Mouse (Mus musculus) left cerebral cortex, postnatal 4 days (tissue): ENCODE measurements around the gene Grap2. TPM values are rescaled to one million over a fixed set of nuclear protein-coding genes. Genes with fewer than 3 reads are reported as not detected.
"Not testable (repeated sequence)": the region's sequence is repeated elsewhere in the genome, so short reads cannot be mapped to it uniquely, and the experiment has no call there.

Experiments
- DNase-seq: peaks from one replicate; pipeline ENCODE4 v3.0.0-alpha.2; 2022
- intact Hi-C: fragments of 180-260 bp; cut with DNase I; formaldehyde crosslinking; loops from one replicate; pipeline ENCODE4 v1.15.1; 2025
- total RNA-seq, 2 experiments: library from RNA; stranded (reverse); gene quantifications; 2 replicates each; pipeline ENCODE4 v1.2.3; 2021

The Grap2 gene
- total RNA-seq, 2 experiments from 2014 or later: 0.32 to 0.34 TPM

DNA sequence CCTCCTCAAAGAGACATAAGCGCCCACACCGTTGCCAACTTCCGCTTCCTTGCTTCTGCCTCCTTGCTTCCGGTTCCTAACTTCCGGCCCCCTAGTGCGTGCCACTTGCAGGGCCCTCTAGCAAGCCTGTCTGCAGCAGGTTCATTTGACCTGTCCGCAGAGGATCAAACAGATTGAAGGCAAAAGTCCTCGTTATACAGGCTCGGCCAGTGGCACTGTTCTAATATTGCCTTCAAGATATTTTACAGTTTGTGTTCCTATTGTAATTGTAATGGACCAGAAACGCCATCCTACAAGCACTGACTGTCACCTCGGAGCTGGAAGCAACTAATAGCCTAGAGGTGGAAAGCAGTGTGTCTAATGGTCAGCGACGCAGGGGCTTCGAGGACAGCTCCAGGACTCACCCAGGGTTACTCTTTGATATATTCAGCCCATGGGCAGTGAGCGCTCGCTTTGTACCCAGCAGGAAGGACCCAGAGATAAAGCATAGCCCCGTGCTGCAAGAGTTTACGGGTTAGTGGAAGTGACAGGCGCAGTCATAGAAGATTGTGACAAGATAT is 7.2 kb upstream of the Grap2 start, which contains the start of gene Enthd1:
Gene Enthd1, minus strand, starts transcription at position 51 of the 560 bp plus-strand sequence.
- DNase-seq: no peak
- intact Hi-C loops: no loop called here

DNA sequence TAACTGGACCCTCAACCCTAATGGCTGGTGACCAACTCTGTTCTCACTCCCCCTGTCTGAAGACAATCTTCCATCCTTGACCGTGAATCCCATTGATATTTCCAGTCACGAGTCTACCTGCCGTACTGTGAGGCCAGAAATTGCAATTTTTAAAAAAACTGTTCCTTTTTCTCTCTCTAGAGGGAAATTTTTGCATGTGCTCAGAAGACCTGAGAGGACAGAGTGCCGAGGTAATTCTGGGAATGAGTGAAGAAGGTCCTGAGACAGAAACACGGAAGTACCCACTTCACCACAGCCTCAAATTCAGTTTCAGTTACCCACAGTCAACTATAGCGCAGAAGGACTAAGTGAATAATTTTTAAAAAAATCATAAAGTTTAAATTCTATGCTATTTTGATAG is 5.7 kb upstream of the Grap2 start:
- DNase-seq: no peak
- intact Hi-C loops: no loop called here

DNA sequence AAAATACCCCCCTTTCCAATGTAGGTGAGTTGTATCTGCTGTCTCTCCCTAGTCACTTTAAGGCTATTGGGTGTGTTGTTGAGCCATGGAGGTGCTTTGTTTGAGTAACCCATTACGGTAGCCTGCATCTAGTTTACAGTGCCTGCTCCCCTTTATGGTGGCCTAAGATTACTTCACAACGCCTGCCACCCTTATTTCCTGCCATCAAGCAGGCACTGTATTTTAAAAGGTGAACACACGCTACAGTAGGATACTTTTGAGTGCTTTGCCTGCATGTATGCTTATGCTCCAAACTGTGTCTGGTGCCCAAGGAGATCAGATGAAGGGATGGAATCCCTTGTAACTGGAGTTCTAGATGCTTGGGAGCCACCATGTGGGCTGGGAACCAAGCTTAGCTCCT is 5.3 kb upstream of the Grap2 start:
- intact Hi-C loops: no loop called here
- no peak for DNase-seq

DNA sequence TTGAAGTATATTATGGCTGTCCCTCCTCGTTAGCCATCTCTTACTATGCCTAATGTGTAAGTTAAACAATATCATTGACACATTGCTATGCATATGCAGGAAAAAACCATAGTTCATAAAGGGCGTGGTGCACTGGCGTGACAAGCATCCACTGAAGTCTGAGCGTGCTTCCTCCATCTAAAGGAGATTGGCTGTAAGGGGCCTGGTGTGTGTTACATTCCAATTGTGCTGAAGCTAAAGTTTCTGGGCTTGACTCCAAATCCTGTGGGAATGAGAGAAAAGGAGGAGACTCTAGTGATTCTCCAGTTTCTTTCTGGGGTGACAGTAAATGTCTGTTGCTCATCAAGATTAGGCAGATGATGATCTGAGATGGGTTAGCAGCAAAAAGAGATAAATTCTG is 4.7 kb upstream of the Grap2 start:
- no peak for DNase-seq

DNA sequence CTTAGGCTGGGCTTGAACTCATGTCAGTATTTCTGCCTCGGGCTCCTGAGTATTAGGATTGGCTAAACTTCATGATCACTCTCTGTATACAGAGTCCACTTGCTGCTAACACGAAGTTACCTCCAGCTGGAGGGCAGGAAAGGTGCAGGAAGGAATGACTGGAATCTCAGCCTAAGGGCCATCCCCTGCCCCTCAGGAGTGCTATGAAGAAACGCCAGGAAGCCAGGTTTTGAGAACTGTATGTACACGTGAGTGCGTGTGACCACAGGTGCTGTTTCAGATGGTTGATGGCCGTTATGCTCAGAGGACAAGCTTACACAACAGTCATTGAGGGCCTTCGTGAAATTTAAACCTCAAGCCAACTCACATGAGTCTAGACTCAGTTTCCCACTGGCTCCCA is 3.2 kb upstream of the Grap2 start:
- intact Hi-C loops: no loop called here
- DNase-seq: no peak

More for the DNA sequence above, 4.7 kb upstream of the Grap2 start:
- intact Hi-C loops: no loop called here

DNA sequence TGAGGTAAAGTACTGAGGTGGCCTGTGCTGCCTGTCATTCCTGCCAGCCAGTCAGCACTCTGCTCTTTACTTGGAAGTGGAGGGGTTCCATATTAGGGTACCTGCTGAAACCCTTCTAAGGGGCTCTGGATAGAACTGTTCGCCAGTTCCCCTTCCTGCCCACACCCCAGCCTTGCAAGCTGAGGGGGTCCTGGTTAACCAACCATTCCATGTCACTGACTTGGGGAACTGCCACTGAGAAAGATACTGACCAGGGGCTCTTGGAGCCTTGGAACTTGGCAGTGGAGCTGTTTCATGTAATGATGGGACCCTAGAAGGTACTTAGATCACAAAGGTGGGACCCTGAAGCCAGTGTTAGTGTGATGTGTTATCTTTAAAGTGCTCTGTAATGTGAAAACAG is 2.2 kb upstream of the Grap2 start:
- DNase-seq: no peak
- intact Hi-C loops: no loop called here

DNA sequence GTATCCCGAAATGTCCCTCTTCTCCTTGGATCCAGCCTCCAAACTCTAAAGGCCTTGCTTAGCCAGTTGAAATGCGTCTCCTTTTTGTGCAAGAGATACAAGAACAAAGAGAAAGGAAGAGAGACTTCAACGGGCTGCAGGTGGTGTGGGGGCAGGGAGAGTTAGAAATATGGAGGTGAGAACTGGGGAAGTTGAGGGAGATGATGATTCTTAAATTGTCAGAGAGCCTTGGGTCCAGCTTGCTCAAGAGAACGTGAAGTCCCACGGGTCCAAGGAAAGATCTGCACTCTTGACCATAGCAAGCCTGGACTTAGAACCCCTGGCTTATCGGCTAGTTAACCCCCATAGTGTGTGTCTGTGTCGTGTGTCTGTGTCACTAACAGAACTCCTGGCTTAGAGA is 783 bp upstream of the Grap2 start:
- intact Hi-C loops: no loop called here
- DNase-seq: no peak

DNA sequence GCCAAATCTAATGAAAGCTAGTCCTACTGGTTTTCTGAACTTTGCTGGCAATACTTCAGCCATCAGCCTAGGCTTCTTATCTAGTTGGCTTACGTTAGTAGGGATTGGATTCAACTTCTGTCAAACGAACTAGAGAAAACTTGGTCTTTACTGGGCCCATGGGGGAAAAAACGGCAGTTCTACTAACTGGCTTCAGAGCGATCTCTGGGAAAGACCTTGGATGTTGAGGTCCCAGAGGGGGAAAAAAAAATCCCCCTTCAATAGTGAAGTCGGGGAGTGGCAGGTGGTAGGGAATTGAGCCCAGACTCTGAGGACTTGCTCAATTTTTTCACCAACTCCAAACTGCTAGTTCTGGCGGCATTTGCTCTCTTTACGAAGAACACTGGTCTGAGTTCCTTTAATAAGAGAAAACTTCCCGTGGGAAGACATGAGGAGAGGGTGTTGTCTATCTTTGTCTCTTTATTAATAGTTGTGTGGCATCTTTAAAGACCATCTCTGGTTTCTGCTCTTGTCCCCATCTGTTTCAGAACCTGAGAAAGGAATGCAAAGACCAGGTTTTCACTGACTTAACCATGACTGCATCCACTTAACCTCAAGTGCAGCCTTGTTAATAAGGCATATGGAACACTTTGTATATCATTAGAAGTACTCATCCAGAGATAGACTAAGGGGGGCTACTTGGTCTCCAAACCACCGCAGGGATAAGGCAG is 572 bp downstream of the Grap2 start:
- no peak for DNase-seq
- intact Hi-C loops: no loop called here

DNA sequence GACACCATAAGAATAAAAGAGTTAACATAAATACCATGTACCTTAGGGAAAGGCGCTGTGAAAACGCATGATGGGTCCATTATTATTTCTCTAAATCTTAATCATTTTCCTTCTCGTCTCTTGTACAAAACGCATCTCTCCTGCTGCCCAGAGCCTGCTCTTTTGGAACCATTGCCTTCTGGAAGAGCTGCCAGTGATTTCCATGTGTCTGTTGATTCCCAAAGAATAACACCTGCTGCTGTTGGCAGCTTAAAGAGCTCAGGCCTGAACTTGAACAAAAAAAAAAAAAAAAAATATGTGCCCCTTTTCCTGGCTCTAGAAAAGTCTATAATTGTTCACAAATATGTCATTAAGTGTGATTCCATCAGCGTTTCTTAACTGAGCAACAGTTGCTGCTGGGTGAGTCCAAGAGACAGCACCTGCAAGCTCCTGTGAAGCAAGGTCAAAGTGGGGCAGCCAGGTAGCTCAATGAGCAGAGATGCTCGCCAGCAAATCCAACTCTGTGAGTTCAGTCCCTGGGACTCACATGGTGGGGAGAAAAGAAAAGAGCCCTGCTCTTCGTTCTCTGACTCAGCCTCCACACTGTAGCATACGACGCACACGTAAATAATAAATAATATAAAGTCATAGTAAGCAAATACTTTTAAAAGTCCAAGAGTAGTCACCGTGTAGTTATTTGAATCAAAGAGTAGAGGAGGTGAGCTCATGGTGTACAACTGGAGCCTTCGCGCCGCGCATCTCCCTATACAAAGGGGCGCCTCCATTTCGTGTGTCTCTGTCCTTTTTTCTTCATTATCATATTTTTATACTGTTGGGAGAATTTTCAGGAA is 2.0 kb downstream of the Grap2 start:
- intact Hi-C loops: no loop called here
- peak; percentile 29 for DNase-seq

DNA sequence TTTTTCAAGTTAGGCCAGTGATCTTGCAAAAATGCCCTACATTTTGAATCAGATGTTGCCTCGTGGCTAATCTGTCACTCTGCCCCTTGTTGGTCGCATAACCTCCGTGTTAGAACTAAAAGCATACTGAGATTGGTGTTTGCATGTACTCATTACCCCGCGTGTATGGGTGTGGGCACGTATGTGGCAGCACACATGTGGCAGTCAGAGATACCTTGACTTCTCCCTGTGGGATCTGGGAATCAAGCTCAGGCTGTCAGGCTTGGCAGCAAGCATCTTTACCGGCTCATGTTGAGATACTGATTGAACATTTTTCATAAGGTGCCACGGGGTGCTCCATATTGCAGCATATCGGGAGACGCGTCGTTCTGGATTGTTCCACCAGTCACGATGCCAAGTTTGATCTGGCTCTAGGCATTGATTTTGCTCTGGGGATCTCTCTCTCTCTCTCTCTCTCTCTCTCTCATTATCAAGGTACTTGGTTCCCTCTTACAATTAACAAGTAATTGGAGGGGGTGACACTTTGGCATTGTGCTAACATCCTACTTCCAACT is 3.5 kb downstream of the Grap2 start:
- no peak for DNase-seq
- intact Hi-C loops: no loop called here

DNA sequence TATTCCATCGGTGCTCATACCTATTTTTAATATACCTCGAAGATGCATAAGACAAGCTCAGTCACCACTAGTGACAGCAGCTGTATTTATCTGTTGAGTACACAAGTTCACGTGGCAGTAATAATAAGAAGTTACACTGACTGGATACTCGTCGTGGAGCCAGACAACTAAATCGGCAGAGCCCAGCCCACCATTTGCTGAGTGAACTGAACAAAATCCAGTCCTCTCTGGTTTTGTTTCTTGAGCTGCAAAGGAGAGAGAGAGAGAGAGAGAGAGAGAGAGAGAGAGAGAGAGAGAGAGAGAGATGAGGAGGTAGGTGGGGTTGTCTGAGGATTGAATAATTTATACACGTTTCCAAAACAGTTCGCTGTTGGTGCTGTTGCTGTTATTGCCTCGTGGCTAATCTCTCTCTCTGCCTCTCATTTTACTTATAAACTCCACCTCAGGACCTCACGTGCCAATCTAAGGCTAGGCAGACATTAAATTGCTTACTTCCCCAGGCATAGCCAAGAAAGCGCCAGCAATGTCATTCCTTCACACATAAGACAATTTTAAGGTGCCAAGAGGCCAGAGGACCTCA is 4.1 kb downstream of the Grap2 start:
- intact Hi-C loops: no loop called here
- no peak for DNase-seq

DNA sequence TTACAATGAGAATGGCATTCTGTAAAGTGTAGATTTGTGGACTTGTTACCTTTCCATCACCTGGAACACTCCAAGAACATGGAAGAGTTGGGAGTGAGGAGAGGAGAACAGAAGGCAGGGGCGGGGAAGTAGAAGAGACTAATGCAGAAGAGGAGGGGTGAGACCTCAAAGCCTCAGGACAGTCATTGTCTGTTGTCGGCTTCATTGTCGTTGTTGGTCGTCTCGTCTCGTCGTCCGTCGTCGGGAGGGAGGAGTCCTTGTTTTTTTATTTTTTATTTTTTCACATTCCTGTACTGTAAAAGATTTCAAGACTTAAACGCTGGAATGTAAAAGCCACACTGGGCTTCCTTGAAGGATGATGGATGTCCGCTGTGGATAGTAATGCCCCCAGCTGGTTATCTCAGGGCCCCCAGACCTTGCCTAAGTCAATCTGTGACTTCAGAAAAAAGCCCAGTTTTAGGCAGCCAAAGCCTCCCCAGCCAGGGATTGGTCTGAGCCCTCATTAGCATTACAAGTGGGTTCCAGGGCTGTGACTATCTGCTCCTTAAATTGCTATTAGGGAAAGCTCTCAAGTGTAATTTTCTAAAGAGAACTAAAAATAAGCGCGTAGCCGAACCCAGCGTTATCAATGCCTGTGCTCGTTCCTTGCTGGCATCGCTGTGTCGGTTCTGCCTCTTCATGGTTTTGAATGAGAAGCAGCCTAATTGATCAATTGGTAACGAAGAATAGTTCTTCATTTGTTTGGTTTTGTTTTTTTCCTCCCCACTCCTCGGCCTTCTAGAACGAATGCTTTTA is 5.0 kb downstream of the Grap2 start:
- no peak for DNase-seq
- intact Hi-C loops: no loop called here

DNA sequence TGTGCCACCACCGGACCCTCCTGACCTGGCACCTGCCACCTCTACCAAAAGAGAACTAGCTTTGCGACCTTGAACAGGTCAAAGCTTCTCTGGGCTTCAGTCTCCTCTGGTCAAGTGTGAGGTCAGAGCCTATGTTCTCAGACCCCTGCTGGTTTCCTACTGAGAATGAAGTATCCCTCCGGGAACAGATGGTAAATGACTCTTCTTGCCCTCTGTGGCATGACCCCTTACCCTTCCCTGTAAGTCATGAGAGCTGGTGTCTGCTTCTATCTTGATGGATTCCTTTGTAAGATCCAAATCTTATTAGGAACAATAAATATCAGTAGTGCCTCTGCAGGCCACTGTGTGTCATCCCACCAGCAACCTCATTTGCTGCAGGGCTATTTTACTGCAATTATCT is 6.7 kb downstream of the Grap2 start:
- no peak for DNase-seq
- intact Hi-C loops: no loop called here

DNA sequence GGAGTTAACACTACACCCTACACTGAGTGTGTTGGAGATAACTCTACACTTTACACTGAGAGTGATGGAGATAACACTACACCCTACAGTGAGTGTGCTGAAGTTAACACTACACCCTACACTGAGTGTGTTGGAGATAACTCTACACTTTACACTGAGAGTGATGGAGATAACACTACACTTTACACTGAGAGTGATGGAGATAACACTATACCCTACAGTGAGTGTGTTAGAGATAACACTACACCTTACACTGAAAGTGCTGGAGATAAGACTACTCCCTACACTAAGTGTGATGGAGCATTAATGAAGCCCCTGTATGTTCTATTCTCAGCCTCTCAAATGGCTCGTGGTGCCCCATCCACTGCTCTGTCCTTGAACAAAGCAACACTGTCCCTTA is 8.2 kb downstream of the Grap2 start:
- intact Hi-C loops, DNase-seq: not testable (repeated sequence)

DNA sequence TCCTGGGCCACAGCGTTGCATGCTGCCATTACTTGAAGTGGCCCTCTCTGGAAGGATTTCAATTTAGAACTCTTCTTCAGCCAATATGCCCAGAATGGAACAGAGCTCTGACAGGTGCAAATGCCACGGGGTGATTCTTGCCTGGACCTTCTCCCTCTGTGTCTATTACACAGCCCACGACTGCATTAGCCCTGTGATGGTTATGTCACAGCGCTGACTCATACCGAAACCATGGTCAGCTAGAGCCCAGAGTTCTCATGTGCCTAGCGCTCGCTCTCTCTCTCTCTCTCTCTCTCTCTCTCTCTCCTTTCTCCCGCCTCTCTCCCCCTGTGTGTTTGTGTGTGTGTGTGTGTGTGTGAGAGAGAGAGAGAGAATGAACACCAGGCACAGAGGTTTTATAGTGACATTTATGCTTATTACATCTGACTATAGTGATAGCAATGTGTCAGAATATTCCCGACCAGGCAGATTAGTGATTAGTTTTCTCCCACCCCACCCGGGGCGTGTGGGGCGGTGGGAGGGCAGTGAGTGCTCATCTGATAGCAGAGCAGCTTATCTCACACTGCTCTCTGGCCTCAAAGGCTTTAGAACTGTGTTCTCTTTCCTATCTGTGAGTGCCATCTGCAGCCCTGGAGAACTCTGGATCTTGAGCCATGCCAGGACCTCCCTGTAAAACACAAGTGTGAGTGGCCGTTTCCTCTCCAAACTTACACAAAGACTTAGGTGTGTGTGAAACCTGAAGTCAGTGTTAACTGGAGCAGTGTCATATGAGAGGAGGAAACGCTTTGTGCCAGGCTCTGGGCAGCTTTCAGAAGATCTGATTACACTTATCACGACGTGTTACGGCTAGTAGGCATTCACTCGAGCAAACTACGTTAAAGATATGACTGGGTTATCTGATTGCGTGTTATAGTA is 10.4 kb downstream of the Grap2 start:
- intact Hi-C loops: no loop called here
- no peak for DNase-seq

DNA sequence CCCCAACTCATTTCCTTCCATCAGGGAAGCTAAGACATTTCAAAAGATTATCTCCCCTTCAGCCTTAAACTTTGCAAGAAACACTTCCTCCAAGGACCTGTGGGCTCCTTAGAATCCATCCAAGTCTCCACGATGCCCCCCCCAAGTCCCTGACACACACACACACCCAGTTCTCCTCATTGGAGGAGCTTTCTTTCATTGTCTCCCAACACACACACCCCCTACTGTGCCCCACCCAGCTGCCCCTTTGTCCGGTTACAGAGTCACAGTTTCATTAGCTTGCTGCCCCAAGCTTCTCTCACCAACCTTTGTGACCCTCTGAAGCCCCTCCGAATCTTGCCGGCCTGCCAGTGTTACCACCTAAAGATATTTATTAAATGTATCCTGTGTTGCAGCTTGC is 13.9 kb downstream of the Grap2 start:
- intact Hi-C loops: no loop called here
- DNase-seq: no peak

DNA sequence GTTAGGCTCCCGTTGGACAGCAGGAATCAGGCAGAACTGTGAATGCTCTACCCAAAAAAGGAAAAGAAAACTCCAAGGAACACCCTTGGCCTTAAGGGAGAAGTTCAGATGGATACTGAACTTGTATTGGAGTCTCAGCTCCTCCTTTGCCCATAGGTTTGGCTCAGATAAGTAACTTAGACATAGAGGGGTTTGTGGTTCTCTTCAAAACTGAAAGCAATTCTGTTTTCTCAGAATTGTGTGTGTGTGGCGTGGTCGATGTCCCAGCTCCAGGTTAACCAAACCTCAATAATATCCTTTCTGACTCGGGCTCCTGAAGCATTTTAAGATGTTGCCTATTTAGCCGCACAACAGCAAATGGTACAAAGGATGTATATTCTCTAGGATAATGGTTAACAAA is 18.2 kb downstream of the Grap2 start:
- DNase-seq: no peak
- intact Hi-C loops: loop anchor here (5.0 kb wide), 1 partner anchor 58 kb away; no protein-coding TSS in a partner anchor

DNA sequence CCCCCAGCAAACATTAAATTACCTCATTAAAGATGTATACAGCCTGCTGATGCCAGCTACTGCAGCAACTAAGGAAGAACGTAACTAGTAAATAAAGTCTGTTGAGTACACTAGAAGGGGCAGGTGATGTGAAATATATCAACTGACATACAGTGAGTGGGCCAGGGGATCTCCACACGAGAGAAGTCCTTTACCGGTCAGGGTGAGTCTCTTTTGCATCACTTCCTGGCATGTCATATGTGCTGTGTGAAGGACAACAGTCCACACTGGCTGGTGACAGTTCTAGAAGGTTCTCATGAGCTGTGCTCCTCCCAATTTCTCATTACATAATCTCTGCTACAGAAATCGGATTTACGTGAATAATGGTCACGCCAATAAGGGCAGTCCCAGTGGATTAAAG is 20.3 kb downstream of the Grap2 start:
- no peak for DNase-seq
- intact Hi-C loops: loop anchor here (5.0 kb wide), 1 partner anchor 60 kb away; no protein-coding TSS in a partner anchor

DNA sequence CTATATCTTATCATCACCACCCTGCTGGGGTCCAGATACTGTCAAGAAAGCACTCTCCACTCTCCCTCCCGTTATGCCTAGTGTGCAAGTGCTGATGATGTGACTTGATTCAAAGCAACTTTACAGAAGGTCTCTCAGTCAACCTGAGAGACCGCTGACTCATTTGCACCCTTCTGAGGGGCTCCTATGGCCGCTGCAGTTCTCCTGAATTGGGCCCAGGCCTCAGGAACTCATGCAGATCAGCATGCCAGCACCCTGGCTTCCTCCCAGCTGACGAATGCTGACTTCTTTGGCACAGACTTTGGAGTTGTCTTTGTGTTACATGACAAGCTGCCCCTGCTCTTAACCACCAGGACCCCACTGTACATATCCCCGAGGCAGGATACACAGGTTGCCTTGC is 21.5 kb downstream of the Grap2 start:
- peak; percentile 20 for DNase-seq
- intact Hi-C loops: loop anchor here (5.0 kb wide), 1 partner anchor 62 kb away; no protein-coding TSS in a partner anchor
